Mouse (Mus musculus): ENCODE results near the gene Gm42372.
"Not testable (repeated sequence)": the region's sequence is repeated elsewhere in the genome, so short reads cannot be mapped to it uniquely, and the experiment has no call there.

Gene Gm42372

GRCm38 (mm10) chr7:16982859-16983568 is at the start of gene Gm42372:
TSS of gene Gm42372 (plus strand) at chr7:16983086.
- no peak for DNase-seq (ENCODE audit: low read depth, low spot score)

- DNase-seq (ENCODE audit: low read depth, low spot score): peak; percentile 33
Observed at GRCm38 (mm10) chr7:16937312-16937711, 45.6 kb upstream of the Gm42372 start.

- DNase-seq (ENCODE audit: low read depth, low spot score): no peak
Observed at GRCm38 (mm10) chr7:16938117-16938791, 44.6 kb upstream of the Gm42372 start.

GRCm38 (mm10) chr7:16940292-16940691 is 42.6 kb upstream of the Gm42372 start:
- peak; percentile 34 for DNase-seq (ENCODE audit: low read depth, low spot score)

- DNase-seq (ENCODE audit: low read depth, low spot score): no peak
Observed at GRCm38 (mm10) chr7:16942861-16943260, 40.0 kb upstream of the Gm42372 start.

GRCm38 (mm10) chr7:16944061-16944807 is 38.7 kb upstream of the Gm42372 start, which contains the start of gene Pnmal2:
TSS of gene Pnmal2 (plus strand) at chr7:16944682.
- no peak for DNase-seq (ENCODE audit: low read depth, low spot score)

- DNase-seq (ENCODE audit: low read depth, low spot score): no peak
Observed at GRCm38 (mm10) chr7:16944808-16945315, 38.0 kb upstream of the Gm42372 start.

- DNase-seq (ENCODE audit: low read depth, low spot score): no peak
Observed at GRCm38 (mm10) chr7:16945419-16945818, 37.5 kb upstream of the Gm42372 start.

- DNase-seq (ENCODE audit: low read depth, low spot score): no peak
Observed at GRCm38 (mm10) chr7:16946441-16947348, 36.2 kb upstream of the Gm42372 start.

- DNase-seq (ENCODE audit: low read depth, low spot score): no peak
Observed at GRCm38 (mm10) chr7:16947349-16947895, 35.5 kb upstream of the Gm42372 start.

- DNase-seq (ENCODE audit: low read depth, low spot score): no peak
Observed at GRCm38 (mm10) chr7:16947959-16948361, 34.9 kb upstream of the Gm42372 start.

- DNase-seq (ENCODE audit: low read depth, low spot score): no peak
Observed at GRCm38 (mm10) chr7:16948923-16949458, 33.9 kb upstream of the Gm42372 start.

- DNase-seq (ENCODE audit: low read depth, low spot score): peak; percentile 64
Observed at GRCm38 (mm10) chr7:16949908-16950841, 32.7 kb upstream of the Gm42372 start.

GRCm38 (mm10) chr7:16950861-16951635 is 31.8 kb upstream of the Gm42372 start:
- DNase-seq (ENCODE audit: low read depth, low spot score): peak; percentile 73

GRCm38 (mm10) chr7:16953776-16954175 is 29.1 kb upstream of the Gm42372 start:
- DNase-seq (ENCODE audit: low read depth, low spot score): not testable (repeated sequence)

- DNase-seq (ENCODE audit: low read depth, low spot score): no peak
Observed at GRCm38 (mm10) chr7:16955712-16956111, 27.2 kb upstream of the Gm42372 start.

- DNase-seq (ENCODE audit: low read depth, low spot score): no peak
Observed at GRCm38 (mm10) chr7:16956410-16957265, 26.2 kb upstream of the Gm42372 start.

All from 3T3-L1 (cell line).